Mouse (Mus musculus) cerebellum, postnatal 14 days (tissue): ENCODE results near the gene Adig.

ENCODE experiments used
- DNase-seq, 2 experiments: peaks; one replicate each; pipeline ENCODE4 v3.0.0; 2021; ENCODE audit warnings: mixed read lengths in 2 of 2

Adig gene

DNA sequence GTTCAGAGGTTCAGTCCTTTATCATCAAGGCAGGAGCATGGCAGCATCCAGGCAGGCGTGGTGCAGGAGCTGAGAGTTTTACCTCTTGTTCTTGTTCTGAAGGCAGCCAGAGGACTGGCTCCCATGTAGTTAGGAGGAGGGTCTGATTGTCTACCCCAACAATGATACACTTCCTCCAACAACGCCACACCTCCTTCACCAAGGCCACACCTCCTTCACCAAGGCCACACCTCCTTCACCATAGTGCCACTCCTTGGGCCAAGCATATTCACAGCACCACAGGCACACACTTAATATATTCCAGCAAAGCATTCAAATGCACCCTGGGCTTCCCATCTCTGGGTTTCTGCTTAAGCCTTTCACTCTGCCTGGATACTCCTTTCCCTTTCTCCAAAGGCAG lies 42.9 kb downstream of the Adig start:
- no peak for DNase-seq

DNA sequence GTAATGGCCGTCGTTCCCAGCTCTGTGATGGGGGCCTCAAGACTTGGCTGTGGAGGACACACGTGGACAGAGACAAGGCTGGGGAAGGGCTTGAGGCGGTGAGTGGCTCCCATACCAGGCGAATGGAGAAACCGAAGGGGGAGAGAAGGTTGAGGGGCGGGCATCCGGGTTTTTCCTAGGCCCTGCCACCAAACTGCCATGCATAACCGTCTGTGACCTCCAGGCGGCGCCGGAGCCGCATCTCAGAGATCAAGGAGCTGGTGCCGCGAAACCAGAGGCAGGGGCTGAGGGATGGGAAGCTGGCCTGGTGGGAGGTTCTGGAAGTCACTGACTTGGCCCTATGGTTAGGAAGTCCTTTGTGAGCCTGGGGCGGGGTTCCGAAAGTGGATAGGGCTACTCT lies 44.3 kb downstream of the Adig start:
- DNase-seq, result peak; percentile 84 to 89

DNA sequence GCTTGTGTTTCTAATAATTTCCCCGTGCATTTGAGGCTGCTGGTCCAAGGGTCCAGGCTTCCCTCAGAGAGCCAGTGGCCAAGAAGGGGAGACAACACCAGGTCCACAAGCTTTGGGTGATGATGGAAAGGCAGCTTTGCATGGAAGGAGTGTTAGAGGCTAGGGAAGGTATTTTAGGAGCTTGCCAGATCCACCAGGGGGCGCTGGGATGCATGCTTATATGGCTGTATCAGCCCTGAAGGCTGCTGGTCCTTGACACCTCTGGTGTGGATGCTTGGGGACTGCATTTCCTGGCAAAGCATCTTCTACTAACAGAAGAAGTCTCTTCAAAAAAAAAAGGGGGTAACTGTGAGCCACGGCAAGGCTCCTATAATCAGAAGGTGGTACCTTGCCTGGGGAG lies 47.7 kb downstream of the Adig start:
- peak; percentile 89 to 96 for DNase-seq

DNA sequence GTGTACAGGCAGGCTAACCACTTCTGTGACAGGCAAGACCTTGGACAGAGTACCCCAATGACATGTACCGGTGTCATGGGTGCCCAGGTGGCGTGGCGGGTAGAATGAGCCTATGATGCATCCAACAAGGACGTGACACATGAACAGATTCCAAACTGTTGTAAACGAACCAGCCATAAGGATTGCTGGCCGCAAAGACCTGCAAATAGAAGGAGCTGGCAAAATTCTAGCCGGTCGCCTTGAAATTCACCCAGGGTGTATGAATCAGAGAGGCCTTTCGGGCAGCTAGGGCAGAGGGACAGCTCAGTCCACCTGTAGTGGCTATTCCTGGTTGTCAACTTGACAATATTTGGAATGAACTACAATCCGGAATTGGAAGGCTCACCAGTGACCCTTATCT lies 52.0 kb downstream of the Adig start:
- DNase-seq, result no peak

DNA sequence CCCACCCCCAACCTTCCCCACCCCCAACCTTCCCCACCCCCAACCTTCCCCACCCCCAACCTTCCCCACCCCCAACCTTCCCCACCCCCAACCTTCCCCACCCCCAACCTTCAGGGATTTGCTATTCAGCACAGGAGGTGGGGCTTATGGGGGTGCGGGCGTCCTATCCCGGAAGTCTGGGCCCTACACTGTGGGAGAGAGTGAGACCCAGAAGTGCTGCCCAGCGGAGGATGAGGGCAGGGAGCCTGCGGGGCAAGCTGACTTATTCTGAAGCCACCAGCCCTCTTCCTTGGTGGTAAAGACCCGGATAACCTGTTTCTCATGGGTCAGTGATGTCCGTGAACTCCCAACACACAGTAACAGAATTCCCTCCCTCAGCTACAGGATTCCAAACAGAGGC lies 52.8 kb downstream of the Adig start:
- DNase-seq, result no peak

DNA sequence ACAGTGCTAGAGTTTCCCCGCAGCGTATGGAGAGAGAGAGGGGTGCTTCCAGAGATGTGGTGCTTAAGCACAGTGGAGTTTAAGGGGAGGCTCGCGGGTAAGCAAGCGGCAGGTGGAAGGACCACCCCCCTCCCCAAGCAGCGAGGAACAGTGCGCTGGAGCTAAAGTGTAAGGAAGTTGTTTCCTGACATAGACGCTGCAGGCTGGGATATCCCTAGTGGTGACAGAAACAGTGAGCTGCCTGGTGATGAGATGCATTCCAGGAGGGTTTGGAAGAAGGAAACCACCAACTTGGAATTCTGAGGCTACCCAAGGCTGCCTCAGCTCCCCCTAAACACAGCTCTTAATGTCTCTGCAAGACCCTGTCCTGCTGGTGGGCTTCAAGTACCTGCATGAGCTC lies 53.4 kb downstream of the Adig start:
- no peak for DNase-seq

DNA sequence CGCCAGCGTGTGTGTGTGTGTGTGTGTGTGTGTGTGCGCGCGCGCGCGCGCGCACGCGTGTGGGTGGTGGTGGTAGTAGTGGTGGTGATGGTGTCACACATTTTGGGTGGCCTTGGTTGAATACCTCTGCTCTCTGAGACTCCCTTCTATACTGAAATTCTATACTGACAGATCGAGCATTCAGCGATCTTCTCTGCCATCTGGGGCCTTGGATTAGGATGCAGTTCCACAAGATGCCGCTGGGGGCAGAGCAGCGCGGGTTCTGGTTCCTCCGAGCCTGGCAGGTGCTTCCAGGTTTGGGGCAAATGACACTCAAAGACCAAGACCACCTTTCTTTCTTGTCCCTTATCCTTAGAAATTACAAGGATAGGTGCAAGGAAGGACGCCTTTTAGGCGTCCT lies 53.8 kb downstream of the Adig start:
- DNase-seq, result peak; percentile 91 to 92

DNA sequence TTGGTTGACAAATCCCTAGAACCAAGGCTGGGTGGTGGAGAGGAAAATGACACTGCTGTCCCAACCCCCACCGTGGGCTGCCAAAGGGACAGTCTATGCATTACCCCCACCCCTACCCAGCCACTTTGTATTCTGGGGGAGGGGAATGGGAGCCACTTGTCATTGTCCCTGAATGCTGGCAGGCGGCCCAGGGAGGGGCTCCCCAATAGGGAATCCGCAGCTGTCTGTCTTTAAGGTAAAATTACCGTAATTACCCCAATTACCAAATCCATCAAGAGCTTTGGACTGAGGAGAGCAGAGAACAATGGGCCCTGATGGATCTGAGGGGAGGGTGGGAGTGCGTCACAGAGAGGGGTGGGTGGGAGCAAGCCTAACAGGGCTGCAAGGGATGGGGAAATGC lies 54.3 kb downstream of the Adig start:
- no peak for DNase-seq
